Mouse (Mus musculus): ENCODE measurements around the gene 4930583I09Rik.
A peak's percentile ranks its signal among the peaks of the same experiment; 100 is the strongest.

4930583I09Rik gene

DNA sequence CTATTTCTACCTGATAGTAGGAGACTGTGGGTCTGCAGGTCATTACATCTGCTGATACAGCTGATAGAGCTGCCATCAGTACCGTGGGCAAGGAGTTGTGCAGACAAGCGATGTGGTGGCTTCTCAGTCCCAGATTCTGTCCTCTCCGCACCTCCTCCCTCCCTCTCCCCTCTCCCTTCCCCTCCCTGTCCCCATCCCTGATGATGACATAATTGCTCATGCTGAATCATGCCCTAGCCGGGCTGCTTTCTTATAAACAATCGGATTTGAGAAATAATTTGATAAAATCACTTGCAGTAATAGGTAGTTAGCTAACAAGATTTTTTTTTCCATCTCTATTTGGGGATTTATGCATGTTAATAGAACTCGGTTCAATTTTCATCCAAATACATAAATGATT lies at the start of gene 4930583I09Rik:
Gene 4930583I09Rik, minus strand, starts transcription at position 144 of the 400 bp plus-strand sequence.
- DNase-seq (ENCODE audit: low read depth): no peak

DNA sequence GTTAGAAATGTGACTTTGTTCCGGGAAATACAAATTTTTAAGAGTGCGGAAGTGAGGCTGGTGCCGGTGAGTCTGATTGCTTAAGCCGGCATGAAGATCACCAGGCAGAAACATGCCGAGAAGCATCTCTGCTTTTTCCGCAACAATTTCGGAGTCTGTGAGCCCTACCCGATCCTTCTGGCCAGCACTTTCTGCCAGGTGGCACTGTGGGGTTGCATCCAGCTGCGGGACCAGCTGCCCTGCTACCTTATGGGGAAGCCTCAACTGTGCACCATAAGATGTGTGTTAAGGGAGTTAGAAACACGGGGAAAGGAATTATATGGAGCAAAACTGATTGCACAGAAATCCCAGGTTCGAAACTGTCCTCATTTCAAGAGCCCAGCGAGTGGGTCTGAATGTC lies 40.2 kb upstream of the 4930583I09Rik start:
- DNase-seq (ENCODE audit: low read depth): no peak

DNA sequence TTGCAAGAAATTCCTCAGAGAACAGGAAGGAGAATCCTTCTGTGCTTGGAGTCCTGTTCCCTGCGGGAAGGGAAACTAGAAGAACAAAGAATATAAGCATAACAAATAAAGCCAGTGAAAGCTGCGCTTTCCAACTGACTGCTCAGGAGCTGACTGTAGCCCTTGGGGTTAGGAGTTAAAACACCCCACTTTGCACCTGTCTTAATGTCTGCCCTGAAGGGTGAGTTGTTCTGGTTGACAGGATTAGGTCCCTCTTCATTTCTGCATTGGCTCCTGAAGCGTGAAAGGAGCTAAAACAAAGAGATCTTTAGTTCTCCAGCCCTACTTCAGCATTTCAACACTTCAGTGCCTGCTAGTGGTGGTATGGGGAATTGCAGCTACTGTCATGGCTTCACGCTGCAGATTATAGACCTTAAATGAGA lies 37.8 kb upstream of the 4930583I09Rik start:
- peak; percentile 60 for DNase-seq (ENCODE audit: low read depth)

DNA sequence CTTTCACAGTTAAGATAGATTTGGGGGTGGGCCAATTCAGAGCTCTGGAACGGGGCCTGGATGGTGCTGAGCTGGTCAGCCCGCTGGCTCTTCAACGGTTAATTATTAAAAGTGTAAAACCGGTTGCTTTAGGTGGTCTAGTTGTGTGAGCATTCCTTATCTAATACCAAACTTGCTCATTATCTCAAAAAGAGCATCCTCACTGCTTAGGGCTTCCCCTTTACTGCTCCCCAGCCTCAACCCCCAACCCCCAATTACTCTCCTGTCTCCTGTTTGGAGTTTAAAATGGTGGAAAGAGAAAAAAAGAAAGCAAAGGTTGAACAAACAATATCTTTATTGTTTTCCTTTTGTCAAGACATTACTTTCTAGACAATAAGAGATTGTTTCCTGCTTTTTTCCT lies 27.9 kb upstream of the 4930583I09Rik start:
- DNase-seq (ENCODE audit: low read depth): no peak

DNA sequence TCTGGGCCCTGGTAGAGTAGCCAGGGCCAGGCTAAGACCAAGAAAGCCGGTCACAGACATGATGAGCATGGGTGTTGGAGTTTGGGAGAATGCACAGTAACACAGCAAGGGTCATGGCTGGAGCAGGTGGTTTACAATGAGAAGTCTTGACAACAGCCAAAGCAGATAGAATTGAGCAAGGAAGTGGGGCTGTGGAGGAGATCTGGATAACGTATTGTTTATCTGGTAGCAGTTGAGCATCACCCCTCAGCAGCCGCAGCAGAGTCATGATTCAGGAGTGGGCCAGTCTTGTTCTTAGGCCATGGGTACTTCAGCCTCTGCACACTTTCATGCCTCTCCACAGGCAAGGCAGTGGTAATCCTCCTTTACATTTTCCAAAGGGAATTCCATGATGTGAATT lies 25.1 kb upstream of the 4930583I09Rik start:
- DNase-seq (ENCODE audit: low read depth): no peak

DNA sequence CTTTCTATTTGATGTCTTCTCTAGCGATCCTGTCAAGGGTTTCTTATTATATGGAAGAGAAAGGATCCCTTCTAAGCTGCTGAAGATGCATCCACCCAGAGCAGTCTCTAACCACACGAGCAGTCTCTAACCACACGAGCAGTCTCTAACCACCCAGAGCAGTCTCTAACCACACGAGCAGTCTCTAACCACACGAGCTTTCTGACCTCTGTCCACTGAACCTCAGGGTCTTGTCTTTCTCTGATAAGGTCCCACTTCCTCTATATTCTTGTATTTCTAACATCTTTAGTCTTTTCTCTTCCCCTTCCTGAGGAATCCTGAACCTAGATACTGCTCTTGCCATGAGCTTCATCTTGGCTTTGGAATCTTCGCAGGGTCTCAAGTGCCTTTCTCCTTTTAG lies 23.0 kb upstream of the 4930583I09Rik start:
- peak; percentile 4 for DNase-seq (ENCODE audit: low read depth)

DNA sequence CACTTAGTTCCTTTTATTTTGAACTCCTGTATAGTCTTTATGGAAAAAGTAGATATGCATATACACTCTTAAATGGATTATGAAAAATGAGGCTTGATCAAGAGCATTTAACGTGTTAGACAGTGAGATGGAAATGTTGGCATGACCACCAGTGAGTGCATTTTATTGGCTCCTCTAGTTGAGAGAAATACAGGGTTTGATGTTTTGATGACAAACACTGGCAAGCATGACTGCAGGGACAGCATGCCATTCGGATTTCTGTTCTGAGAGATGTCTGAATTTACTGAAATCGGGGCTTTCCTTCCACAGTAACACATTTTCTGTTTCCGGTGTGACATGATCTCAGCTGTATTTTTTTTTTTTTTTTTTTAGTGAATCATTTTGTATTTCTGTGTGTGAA lies 12.2 kb upstream of the 4930583I09Rik start:
- DNase-seq (ENCODE audit: low read depth): no peak

DNA sequence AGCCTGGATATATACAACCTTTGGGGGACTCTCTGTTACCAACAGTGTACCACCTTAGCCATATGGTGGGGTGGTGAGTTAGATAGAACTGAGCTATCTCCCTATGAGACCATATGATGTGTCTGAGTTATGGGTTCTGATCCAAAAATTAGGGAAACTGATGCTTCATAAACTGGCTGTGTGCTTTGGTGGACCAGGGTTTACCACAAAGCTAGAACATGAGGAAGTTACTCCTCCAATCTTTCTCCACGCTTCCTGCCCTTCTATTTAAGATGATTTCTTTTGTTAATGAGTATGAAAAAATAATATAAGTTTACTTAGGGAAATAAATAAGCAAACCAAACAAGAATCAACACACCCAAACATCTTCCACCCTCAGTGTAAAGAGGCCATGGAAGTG lies 10.8 kb upstream of the 4930583I09Rik start:
- no peak for DNase-seq (ENCODE audit: low read depth)

DNA sequence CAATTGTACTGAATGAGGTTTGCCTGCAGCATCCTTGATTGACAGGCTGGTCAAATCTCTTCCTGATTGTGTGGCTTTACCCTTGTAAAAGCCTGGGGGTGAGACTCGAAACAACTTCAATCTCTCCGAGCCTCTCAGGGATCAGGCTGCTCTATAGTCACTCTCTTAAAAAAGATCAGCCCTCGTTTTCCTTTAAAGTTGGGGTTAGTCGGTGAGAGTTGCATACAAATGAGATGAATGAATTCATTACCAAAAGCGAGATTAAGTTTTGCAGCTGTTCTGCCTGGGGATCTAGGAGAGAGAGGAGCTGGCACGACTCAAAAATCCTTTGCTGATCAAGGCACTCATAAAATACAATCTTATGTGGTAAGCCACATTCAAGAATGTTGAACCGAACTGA lies 1.0 kb upstream of the 4930583I09Rik start:
- DNase-seq (ENCODE audit: low read depth): no peak

DNA sequence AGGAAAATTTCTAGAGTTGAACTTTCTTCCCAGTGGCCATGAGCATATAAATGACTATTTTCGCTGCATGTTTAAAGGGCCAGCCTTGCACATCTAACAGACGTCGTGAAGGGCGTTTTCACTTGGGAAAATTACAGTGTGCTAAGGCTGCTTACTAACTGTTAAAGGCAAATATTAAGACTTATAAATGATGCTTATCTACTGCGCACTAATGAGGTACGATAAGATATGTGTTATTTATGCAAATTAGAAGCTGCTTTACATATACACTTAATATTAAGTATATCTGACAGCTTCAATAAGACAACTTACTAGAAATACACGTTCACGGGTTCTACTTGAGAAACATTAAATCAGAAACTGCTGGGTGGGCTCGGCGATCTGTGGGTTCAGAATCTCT lies 481 bp upstream of the 4930583I09Rik start:
- no peak for DNase-seq (ENCODE audit: low read depth)

DNA sequence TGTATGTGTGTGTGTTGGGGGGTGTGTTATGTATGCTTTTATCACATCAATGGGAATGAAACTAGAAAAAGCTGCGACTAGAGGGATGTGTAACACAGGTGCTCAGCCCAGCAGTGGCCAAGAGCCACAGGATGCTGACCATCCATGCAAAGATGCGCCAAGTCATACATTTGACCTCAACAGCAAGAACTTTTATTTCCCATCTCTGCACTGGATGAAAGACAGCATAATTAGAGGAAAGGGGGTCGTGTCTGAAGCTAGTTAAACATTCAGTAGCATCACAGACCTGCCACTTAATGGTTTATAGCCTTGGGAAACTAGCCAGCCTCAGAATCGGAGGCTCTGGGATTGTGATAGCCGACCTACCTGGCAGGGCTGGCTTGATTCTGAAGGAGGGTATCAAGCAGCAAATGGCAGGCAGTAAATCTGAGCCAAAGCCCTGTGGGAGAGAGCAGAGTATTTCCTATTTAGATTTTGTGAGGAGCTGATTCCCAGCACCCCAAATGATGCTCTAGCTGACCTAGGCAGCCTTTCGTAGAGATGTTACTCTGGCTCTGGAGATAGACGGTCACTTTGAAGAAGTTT lies 1.9 kb downstream of the 4930583I09Rik start:
- no peak for DNase-seq (ENCODE audit: low read depth)

DNA sequence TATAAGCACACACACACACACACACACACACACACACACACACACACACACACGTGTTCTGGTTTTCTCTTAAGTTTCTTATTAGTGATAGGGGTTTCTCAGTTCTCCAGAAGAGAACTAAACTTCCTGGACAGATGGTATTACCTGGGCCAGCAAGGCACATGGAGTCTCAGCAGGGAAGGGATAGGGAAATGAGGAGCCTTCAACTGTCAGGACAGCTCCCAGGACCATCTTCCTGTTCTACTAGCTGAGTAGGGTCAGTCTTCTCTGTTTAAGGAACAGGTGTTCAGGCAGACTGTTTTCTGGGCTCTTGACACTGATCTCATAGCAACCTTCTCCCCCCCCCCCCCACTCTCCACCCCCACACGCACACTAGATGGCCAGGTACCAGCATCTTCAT lies 2.8 kb downstream of the 4930583I09Rik start:
- no peak for DNase-seq (ENCODE audit: low read depth)

DNA sequence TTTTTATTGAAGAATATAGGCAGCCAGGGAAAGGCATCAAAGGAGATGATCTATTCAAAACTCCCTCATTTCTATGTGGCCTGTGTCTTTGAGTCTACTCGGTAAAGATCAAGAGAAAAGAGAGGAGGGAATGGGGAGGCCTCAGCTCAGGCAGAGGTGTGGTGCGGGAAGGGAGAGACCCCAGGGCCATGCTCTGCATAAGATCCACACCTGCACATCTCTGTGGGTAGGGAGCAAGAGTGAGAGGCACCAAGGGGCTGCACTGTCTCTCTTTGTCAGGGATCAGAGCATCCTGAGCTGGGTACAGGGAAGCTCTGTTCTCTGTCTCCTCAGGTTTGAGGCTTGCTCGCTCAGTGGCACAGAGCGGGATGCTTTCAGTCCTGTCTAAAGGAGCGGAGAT lies 8.4 kb downstream of the 4930583I09Rik start:
- DNase-seq (ENCODE audit: low read depth): no peak

DNA sequence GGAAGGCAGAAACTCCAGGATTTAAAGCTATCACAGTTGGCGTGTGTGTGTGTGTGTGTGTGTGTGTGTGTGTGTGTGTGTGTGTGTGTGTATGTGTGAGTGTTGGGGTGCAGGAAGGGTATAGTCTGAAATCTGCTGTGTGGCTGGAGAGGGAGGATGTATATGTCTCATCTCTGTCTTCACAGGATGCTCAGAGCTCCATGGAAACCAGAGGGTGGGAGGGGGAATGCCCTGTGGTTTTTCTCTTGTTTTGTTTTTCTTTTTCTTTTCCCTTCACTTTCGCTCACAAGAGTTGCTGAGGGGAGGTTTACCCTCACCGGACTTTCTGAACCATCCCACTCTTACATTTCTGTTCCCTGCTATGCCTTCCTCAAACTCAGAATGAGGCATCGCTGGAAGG lies 9.0 kb downstream of the 4930583I09Rik start:
- DNase-seq (ENCODE audit: low read depth): peak; percentile 56

DNA sequence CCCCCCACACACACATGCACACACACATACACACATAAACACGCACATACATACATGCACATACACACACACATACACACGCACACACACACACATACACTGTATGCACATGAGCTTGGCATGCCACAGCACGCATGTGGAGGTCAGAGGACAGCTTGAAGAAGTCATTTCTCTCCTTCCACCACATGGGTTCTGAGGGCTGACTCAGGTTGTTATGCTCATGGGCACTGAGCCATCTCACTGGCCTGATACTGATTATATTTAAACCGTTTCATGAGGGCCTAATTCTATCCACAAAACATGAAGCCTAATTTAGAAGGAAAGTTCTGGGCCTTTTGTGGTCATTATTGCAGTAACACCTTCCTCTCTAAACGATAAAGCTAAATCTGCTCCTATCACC lies 13.3 kb downstream of the 4930583I09Rik start:
- no peak for DNase-seq (ENCODE audit: low read depth)

DNA sequence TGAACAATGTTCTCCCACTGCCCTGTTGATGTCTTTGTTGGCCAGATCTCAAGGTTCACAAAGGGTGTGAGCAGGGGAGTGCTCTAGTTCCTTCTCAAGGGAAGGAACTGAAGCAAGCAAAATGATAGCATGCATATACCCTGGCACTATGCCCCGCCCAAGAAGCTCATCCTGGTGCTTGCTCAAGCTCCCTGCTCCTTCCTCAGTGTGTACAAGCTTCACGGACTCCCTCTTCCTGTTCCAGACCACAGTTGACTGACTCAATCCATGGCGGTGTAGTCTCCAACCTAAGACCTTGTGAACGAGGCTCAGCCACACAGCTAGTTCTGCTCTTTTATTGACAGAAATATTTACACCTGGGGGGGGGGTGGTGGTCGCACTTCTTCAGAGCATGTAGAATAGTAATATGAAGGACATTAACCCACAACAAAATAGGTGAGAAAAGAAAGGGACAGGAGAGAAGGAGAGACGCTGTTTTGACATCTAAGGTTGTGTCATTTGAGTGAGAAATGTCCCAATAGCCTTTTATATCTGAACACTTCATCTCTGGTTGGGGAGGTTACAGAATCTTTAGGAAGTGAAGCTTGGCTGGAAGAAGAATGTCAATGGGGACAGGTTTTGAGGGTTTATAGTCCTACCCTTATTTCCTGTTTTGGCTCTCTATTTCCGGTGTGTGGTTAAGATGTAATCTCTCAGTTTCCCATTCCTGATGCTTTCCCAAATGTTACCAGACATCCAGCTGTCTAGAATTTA lies 14.9 kb downstream of the 4930583I09Rik start:
- DNase-seq (ENCODE audit: low read depth): no peak

DNA sequence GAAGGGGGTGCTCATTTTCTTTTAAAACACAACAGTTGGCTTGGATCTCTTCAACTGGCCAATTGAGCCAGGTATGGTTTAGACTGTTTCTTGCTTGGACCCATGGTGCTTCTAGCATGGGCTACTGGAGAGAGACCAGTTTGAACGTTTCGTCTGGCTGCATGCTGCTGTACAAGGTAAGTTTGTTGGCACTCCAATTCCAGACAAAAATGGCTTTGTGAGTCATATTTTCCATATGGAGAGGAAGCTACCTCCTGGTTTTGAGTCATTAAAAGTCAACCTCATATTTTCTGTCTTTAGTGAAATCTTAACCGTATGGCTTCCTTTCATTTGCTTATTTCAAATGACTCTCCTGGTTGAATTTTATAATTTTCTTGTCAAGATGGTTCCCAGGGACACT lies 19.6 kb downstream of the 4930583I09Rik start:
- no peak for DNase-seq (ENCODE audit: low read depth)

DNA sequence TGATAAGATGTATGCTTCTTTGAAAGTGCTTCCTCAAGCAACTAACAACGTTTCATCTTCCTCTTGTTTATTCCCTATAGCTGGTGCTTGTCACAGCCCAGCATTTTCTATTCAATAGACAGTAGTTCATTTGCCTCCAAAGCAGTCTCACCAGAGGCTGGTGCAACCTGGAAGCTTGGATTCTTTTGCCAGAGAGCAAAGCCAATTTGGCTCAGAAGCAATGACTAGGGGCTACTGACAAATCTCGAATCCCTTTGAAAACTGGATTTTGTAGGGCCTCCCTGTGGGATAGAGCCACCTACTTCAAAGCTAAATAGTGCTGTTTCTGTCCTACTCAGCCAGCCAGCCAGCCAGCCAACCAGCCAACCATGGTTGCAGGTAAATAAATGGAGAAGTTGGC lies 20.1 kb downstream of the 4930583I09Rik start:
- DNase-seq (ENCODE audit: low read depth): no peak

DNA sequence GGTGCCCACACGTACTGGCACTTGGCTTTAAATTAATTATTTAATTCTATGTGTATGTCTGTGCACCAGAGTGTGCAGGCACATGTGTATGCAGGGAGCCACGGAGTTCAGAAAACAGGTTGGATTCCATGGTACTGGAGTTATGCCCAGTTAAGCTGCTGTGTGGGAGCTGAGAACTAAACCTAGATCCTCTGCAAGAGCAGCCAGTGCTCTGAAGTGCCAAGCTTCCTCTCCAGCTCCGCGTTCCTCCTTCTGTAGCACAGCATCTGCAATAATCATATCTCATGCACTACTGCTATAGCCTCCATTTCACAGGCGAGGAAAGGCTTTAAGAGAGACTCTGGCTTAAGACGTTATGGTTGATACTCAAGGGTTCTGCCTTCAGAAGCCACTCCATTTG lies 22.3 kb downstream of the 4930583I09Rik start:
- DNase-seq (ENCODE audit: low read depth): no peak

DNA sequence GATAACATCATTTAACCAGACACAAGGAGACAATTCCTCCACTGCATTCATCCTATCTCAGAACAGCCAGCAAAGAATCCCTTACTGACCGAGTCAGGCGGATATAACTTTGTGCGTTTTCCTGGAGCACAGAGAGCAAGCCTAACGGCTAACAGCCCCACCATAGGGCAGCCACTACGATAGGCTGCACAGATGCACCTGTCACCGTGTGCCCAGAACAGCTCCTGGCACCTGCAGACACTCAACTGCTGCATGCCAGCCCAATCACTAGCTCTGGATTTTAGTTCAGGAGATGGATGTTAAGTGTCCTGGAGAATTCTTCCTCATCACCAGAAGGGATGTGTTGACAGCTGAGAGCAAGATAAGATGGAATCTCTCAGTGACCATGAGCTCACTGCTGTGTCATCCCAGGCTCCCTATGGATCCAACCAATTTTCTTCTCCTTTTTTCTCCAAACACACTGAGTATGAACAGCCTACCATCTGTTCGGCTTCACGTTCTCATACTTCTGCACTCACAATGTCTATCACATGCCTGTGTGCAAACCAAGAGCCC lies 29.8 kb downstream of the 4930583I09Rik start:
- no peak for DNase-seq (ENCODE audit: low read depth)

DNA sequence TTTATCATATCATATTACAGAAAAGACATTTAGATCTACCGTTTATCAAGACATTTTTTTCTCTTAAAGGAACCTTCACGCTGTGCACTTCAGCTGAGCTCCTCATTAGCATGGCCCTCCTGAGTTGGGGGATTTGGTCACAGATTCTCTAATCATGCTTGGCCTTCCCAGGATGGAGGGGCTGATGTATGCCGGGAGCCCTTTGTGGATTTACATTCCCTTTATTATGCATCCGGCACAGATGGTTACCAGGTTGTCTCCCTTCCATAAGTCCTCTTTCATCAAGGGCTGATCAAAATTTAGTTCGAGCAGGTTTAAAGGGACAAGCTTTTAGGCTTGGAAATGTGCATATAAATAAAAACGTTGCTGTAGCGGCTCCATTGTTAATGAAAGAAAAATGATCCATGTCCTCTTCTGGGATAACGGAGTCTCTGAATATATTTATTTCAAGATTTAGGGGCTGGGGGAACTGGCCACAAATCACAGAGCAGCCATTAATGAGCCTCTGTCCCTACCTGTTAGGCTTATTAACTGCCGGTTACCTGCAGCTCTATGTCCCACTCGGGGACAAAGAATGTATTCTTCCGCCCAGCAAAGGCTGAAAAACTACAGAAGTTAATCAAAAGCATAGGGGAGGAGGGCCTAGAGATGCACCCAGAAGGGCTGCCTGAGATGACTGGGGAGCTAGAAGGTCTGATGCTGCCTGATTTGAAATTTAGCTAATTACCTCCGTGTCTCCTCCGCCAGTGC lies 31.3 kb downstream of the 4930583I09Rik start:
- DNase-seq (ENCODE audit: low read depth): no peak

DNA sequence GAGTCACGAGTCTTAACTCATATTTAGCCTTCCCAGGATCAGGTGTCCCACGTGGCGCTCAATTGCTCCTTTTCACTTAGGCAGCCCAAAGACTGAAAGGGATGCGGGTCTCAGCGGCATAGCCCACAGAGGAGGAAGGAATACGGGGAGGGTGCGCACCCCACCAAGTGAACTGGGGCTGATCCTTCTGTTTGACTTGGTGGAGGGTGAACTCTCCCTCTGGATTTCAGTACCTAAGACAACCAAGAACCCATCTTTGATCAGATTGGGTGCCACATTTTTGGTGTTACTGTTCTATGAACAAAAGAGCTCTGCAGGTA lies 33.0 kb downstream of the 4930583I09Rik start:
- DNase-seq (ENCODE audit: low read depth): no peak

All from induced T-regulatory cell, adult 2 months (primary cell).